Mouse (Mus musculus): Measurements from ENCODE around the gene Mchr1. TPM values are rescaled to one million over a fixed set of nuclear protein-coding genes. Genes with fewer than 3 reads are reported as not detected.

Gene Mchr1
- polyA plus RNA-seq (2021; fragmentation: Nextera tagmentation): 11.3 and 11.4 TPM in 2 replicates
- long read RNA-seq, experiment 1, transcript Mchr1-201 (2 exons, 2,189 nt): major isoform, 21 of 24 reads
- long read RNA-seq, experiment 1, partial matches to known transcripts: 0 of 24 reads
- long read RNA-seq, experiment 1, other reads (novel, unspliced or antisense): 3 of 24 reads
- long read RNA-seq, experiment 2, transcript Mchr1-201 (2 exons, 2,189 nt): major isoform, 102 of 112 reads
- long read RNA-seq, experiment 2, partial matches to known transcripts: 0 of 112 reads
- long read RNA-seq, experiment 2, other reads (novel, unspliced or antisense): 10 of 112 reads

GRCm38 (mm10) chr15:81235086-81235920 lies at the start of gene Mchr1:
TSS of gene Mchr1 (plus strand) at chr15:81235499.

GRCm38 (mm10) chr15:81190630-81191178 lies 44.6 kb upstream of the Mchr1 start, which contains the start of gene Mrtfa:
TSS of gene Mrtfa (minus strand) at chr15:81190757.

Other genes with a start within 250 kb of the Mchr1 start
- 25.0 and 43.4 TPM in 2 replicates for gene Mrtfa, start 44.7 kb upstream of the Mchr1 start, polyA plus RNA-seq (2021; fragmentation: Nextera tagmentation)
- gene Slc25a17, start 125.3 kb downstream of the Mchr1 start, polyA plus RNA-seq (2021; fragmentation: Nextera tagmentation): 56.8 and 61.7 TPM in 2 replicates
- gene St13, start 164.6 kb downstream of the Mchr1 start, polyA plus RNA-seq (2021; fragmentation: Nextera tagmentation): 232 and 289 TPM in 2 replicates
- gene Xpnpep3, start 164.6 kb downstream of the Mchr1 start, polyA plus RNA-seq (2021; fragmentation: Nextera tagmentation): 6.0 and 7.8 TPM in 2 replicates
- not detected in 2 replicates for gene Dnajb7, start 172.8 kb downstream of the Mchr1 start, polyA plus RNA-seq (2021; fragmentation: Nextera tagmentation)
- gene Rbx1, start 230.8 kb downstream of the Mchr1 start, polyA plus RNA-seq (2021; fragmentation: Nextera tagmentation): 397 and 435 TPM in 2 replicates